Mouse (Mus musculus): ENCODE results near the gene Sfxn4. TPM values are rescaled to one million over a fixed set of nuclear protein-coding genes. Genes with fewer than 3 reads are reported as not detected.

Gene Sfxn4
- polyA plus RNA-seq (2015; fragmentation: Nextera tagmentation; extraction: Ambion mirVana): 8.5 and 9.6 TPM in 2 replicates

- Histone ChIP-seq H3K4me2 (peak within 1 kb of the TSS; percentile 59), H3K27ac (peak within 1 kb of the TSS; percentile 86), H3K4me3 (peak within 1 kb of the TSS; percentile 60), H3K4me1 (0 out of 2 replicates have a peak, but pooled peaks cover 2% of the 10 kb centered on the region), H3K9me3 (no peaks in the 10 kb centered on the region), H3K27me3 (no peaks in the 10 kb centered on the region), H3K36me3 (peaks cover 23% of the 10 kb centered on the region), H3K9ac (peak within 1 kb of the TSS; percentile 51)
- peak; percentile 98 for ATAC-seq (ENCODE audit: insufficient number of reproducible peaks, low FRiP score, low TSS enrichment, low read depth)
- WGBS: 4% methylated on average over 30 of the region's 30 CpGs
Observed at GRCm38 (mm10) chr19:60860868-60861700, at the start of gene Sfxn4. TSS of gene Sfxn4 (minus strand) at chr19:60861479.

- no peak overlapping the region for H3K4me2 ChIP-seq
- no peak overlapping the region for H3K4me3 ChIP-seq
- H3K27ac ChIP-seq: no peak overlapping the region
- no peak for ATAC-seq (ENCODE audit: insufficient number of reproducible peaks, low FRiP score, low TSS enrichment, low read depth)
- H3K4me1 ChIP-seq: no peaks in the 10 kb centered on the region
- no peaks in the 10 kb centered on the region for H3K27me3 ChIP-seq
- no peaks in the 10 kb centered on the region for H3K36me3 ChIP-seq
- H3K9me3 ChIP-seq: no peaks in the 10 kb centered on the region
- H3K9ac ChIP-seq: no peak overlapping the region
Observed at GRCm38 (mm10) chr19:60910304-60910703, 49.0 kb upstream of the Sfxn4 start.

DNA sequence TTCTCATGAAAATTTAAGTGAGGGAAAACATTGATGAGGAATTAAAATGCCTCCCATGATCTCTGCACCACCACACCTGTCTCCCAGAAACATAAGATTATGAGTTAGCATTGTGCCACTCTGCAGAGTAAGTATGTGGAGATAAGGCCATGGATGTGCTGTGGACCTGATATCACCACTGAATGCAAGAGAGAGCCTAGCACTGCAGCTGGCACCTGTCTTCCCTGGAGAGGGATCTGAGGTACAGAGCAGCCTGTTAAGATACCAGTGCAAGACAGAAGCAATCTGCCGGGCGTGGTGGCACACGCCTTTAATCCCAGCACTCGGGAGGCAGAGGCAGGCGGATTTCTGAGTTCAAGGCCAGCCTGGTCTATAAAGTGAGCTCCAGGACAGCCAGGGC is 44.2 kb upstream of the Sfxn4 start:
- Histone ChIP-seq H3K4me3 (no peak overlapping the region), H3K27ac (no peak overlapping the region), H3K9ac (no peak overlapping the region), H3K27me3 (no peaks in the 10 kb centered on the region), H3K9me3 (no peaks in the 10 kb centered on the region), H3K4me2 (no peak overlapping the region), H3K4me1 (no peaks in the 10 kb centered on the region), H3K36me3 (no peaks in the 10 kb centered on the region)
- no peak for ATAC-seq (ENCODE audit: insufficient number of reproducible peaks, low FRiP score, low TSS enrichment, low read depth)
- WGBS: 90% methylated on average over 5 of the region's 5 CpGs

- Histone ChIP-seq H3K27ac (no peak overlapping the region), H3K36me3 (no peaks in the 10 kb centered on the region), H3K4me2 (no peak overlapping the region), H3K4me3 (no peak overlapping the region), H3K9me3 (no peaks in the 10 kb centered on the region), H3K27me3 (no peaks in the 10 kb centered on the region), H3K9ac (no peak overlapping the region), H3K4me1 (no peaks in the 10 kb centered on the region)
- no peak for ATAC-seq (ENCODE audit: insufficient number of reproducible peaks, low FRiP score, low TSS enrichment, low read depth)
- WGBS: 81% methylated on average over 1 of the region's 1 CpGs
Observed at GRCm38 (mm10) chr19:60903971-60904370, 42.7 kb upstream of the Sfxn4 start.

- no peaks in the 10 kb centered on the region for H3K9me3 ChIP-seq
- no peaks in the 10 kb centered on the region for H3K4me1 ChIP-seq
- H3K4me2 ChIP-seq: no peak overlapping the region
- no peaks in the 10 kb centered on the region for H3K27me3 ChIP-seq
- H3K9ac ChIP-seq: no peak overlapping the region
- no peaks in the 10 kb centered on the region for H3K36me3 ChIP-seq
- WGBS: 50% methylated on average over 1 of the region's 1 CpGs
- no peak overlapping the region for H3K4me3 ChIP-seq
- no peak for ATAC-seq (ENCODE audit: insufficient number of reproducible peaks, low FRiP score, low TSS enrichment, low read depth)
- no peak overlapping the region for H3K27ac ChIP-seq
Observed at GRCm38 (mm10) chr19:60903139-60903538, 41.9 kb upstream of the Sfxn4 start.

DNA sequence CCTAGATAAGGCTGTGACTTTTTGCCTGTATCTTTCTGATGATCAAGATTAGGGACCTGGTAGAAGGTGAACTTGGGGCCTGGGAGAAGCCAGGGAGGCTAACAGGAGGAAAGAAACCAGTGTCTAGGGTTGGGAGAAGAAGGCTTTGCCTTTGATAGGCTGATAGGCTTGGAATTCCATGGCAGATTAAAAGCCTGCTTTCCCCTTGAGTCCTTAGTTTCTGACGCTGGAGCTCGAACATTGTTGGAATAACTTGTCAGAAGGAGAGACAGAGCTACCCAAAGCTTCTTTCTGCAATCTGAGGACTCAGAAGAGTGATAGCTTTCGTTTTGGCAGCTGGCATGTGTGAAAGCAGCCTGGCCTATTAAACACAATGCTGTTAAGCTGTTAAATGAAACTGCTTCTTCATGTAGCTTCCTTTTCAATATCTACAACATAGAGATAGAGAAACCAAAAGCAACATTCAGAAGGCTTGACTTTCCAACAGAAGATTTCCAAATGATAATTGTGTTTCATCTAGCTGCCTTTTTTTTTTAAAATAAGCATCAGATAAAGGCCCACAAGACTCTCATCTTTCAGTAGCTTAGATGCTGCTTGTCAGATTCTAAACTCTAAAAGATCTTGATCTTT is 34.1 kb upstream of the Sfxn4 start:
- Histone ChIP-seq H3K9ac (no peak overlapping the region), H3K4me3 (no peak overlapping the region), H3K9me3 (no peaks in the 10 kb centered on the region), H3K27ac (no peak overlapping the region), H3K36me3 (no peaks in the 10 kb centered on the region), H3K27me3 (no peaks in the 10 kb centered on the region), H3K4me1 (peaks cover 8% of the 10 kb centered on the region; the same call in 1 of the 2 replicates), H3K4me2 (no peak overlapping the region)
- ATAC-seq (ENCODE audit: insufficient number of reproducible peaks, low FRiP score, low TSS enrichment, low read depth): no peak
- WGBS: 34% methylated on average over 3 of the region's 3 CpGs

- Histone ChIP-seq H3K36me3 (no peaks in the 10 kb centered on the region), H3K4me1 (peaks cover 12% of the 10 kb centered on the region; the same call in 1 of the 2 replicates), H3K9ac (no peak overlapping the region), H3K27ac (no peak overlapping the region), H3K4me3 (no peak overlapping the region), H3K4me2 (no peak overlapping the region; the same call in 1 of the 2 replicates), H3K27me3 (no peaks in the 10 kb centered on the region), H3K9me3 (no peaks in the 10 kb centered on the region)
- WGBS: 46% methylated on average over 1 of the region's 1 CpGs
- ATAC-seq (ENCODE audit: insufficient number of reproducible peaks, low FRiP score, low TSS enrichment, low read depth): no peak
Observed at GRCm38 (mm10) chr19:60891934-60892547, 30.8 kb upstream of the Sfxn4 start.

GRCm38 (mm10) chr19:60891123-60891470 is 29.8 kb upstream of the Sfxn4 start:
- H3K4me1 ChIP-seq: peaks cover 12% of the 10 kb centered on the region; the same call in 1 of the 2 replicates
- no peak overlapping the region for H3K9ac ChIP-seq
- no peak overlapping the region for H3K27ac ChIP-seq
- H3K9me3 ChIP-seq: no peaks in the 10 kb centered on the region
- peak overlapping the region; percentile 66 for H3K4me2 ChIP-seq
- no peak for ATAC-seq (ENCODE audit: insufficient number of reproducible peaks, low FRiP score, low TSS enrichment, low read depth)
- peak overlapping the region; percentile 80 for H3K4me3 ChIP-seq
- WGBS: 12% methylated on average over 4 of the region's 5 CpGs
- H3K27me3 ChIP-seq: no peaks in the 10 kb centered on the region
- H3K36me3 ChIP-seq: no peaks in the 10 kb centered on the region

- peak overlapping the region; percentile 66 for H3K4me2 ChIP-seq
- H3K27me3 ChIP-seq: no peaks in the 10 kb centered on the region
- H3K9me3 ChIP-seq: no peaks in the 10 kb centered on the region
- H3K4me1 ChIP-seq: peaks cover 12% of the 10 kb centered on the region; the same call in 1 of the 2 replicates
- ATAC-seq (ENCODE audit: insufficient number of reproducible peaks, low FRiP score, low TSS enrichment, low read depth): peak; percentile 30; the same call in 1 of the 2 replicates
- H3K36me3 ChIP-seq: no peaks in the 10 kb centered on the region
- WGBS: under 1% methylated on average over 38 of the region's 41 CpGs
- peak overlapping the region; percentile 80 for H3K4me3 ChIP-seq
- peak overlapping the region; percentile 54 for H3K9ac ChIP-seq
- H3K27ac ChIP-seq: peak overlapping the region; percentile 97
Observed at GRCm38 (mm10) chr19:60890391-60891122, 29.3 kb upstream of the Sfxn4 start.

- no peaks in the 10 kb centered on the region for H3K27me3 ChIP-seq
- under 1% methylated on average over 55 of the region's 55 CpGs for WGBS
- no peaks in the 10 kb centered on the region for H3K36me3 ChIP-seq
- peak; percentile 98 for ATAC-seq (ENCODE audit: insufficient number of reproducible peaks, low FRiP score, low TSS enrichment, low read depth)
- peaks cover 12% of the 10 kb centered on the region; the same call in 1 of the 2 replicates for H3K4me1 ChIP-seq
- peak within 1 kb of the TSS; percentile 66 for H3K4me2 ChIP-seq
- H3K4me3 ChIP-seq: peak within 1 kb of the TSS; percentile 80
- no peaks in the 10 kb centered on the region for H3K9me3 ChIP-seq
- H3K27ac ChIP-seq: peak within 1 kb of the TSS; percentile 97
- peak within 1 kb of the TSS; percentile 71 for H3K9ac ChIP-seq
Observed at GRCm38 (mm10) chr19:60889714-60890315, 28.5 kb upstream of the Sfxn4 start, which contains the start of gene Grk5. TSS of gene Grk5 (plus strand) at chr19:60889749.

DNA sequence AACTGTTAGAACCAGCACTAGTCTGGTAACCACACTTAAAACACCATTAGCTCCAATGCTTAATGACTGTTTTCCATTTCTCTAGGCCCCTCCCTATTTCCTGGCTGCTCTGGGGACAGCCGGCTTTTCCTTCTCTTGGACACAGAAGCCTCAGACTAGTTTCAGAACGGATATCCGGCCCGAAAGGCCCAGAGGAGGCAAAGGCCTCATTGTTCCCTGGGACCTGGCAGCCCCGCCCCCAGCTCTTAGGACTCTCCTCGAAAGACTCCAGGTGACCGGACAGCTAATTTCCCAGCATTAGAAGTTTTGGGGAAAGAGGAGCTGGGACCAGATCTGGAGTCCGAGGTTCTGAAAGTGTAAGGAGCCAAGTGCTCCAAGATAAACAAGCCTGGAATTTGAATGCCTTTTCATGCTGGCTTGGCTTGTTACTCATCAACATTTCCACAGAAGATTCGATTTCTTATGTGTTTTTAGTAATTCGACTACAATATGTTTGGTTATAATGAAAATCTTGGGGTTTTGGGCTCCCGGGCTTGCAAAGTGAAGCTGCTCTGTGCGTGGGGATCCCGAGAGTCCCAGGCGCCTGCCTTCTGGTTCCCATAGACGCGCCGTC is 27.9 kb upstream of the Sfxn4 start:
- Histone ChIP-seq H3K9ac (peak overlapping the region; percentile 71), H3K4me3 (peak overlapping the region; percentile 80), H3K4me2 (peak overlapping the region; percentile 66), H3K36me3 (no peaks in the 10 kb centered on the region), H3K4me1 (peaks cover 12% of the 10 kb centered on the region; the same call in 1 of the 2 replicates), H3K9me3 (no peaks in the 10 kb centered on the region), H3K27ac (peak overlapping the region; percentile 97), H3K27me3 (no peaks in the 10 kb centered on the region)
- no peak for ATAC-seq (ENCODE audit: insufficient number of reproducible peaks, low FRiP score, low TSS enrichment, low read depth)
- WGBS: 7% methylated on average over 17 of the region's 17 CpGs

All from limb, embryonic 15.5 days (tissue).